Mouse (Mus musculus): ENCODE results near the gene 1700012B07Rik.

The 1700012B07Rik gene

GRCm38 (mm10) chr11:109827946-109828345 lies at the start of gene 1700012B07Rik:
1700012B07Rik (minus strand) TSS chr11:109828046.
- no peak for DNase-seq

GRCm38 (mm10) chr11:109876767-109877166 lies 48.9 kb upstream of the 1700012B07Rik start:
- DNase-seq: no peak

- no peak for DNase-seq
Observed at GRCm38 (mm10) chr11:109875834-109876233, 48.0 kb upstream of the 1700012B07Rik start.

- DNase-seq: no peak
Observed at GRCm38 (mm10) chr11:109875525-109875802, 47.6 kb upstream of the 1700012B07Rik start.

GRCm38 (mm10) chr11:109874651-109875524 lies 47.0 kb upstream of the 1700012B07Rik start:
- no peak for DNase-seq

- DNase-seq: no peak
Observed at GRCm38 (mm10) chr11:109873852-109874610, 46.2 kb upstream of the 1700012B07Rik start.

GRCm38 (mm10) chr11:109873161-109873775 lies 45.4 kb upstream of the 1700012B07Rik start:
- peak; percentile 21 for DNase-seq

GRCm38 (mm10) chr11:109872674-109873073 lies 44.8 kb upstream of the 1700012B07Rik start:
- no peak for DNase-seq

- no peak for DNase-seq
Observed at GRCm38 (mm10) chr11:109872056-109872455, 44.2 kb upstream of the 1700012B07Rik start.

GRCm38 (mm10) chr11:109867861-109868260 lies 40.0 kb upstream of the 1700012B07Rik start:
- DNase-seq: no peak

- no peak for DNase-seq
Observed at GRCm38 (mm10) chr11:109866537-109867160, 38.8 kb upstream of the 1700012B07Rik start.

GRCm38 (mm10) chr11:109865526-109865925 lies 37.7 kb upstream of the 1700012B07Rik start:
- no peak for DNase-seq

- no peak for DNase-seq
Observed at GRCm38 (mm10) chr11:109863951-109864350, 36.1 kb upstream of the 1700012B07Rik start.

- peak; percentile 41 for DNase-seq
Observed at GRCm38 (mm10) chr11:109863194-109863746, 35.4 kb upstream of the 1700012B07Rik start.

GRCm38 (mm10) chr11:109860508-109860907 lies 32.7 kb upstream of the 1700012B07Rik start:
- DNase-seq: peak; percentile 69

GRCm38 (mm10) chr11:109859939-109860469 lies 32.2 kb upstream of the 1700012B07Rik start:
- DNase-seq: no peak

- DNase-seq: no peak
Observed at GRCm38 (mm10) chr11:109859441-109859840, 31.6 kb upstream of the 1700012B07Rik start.

GRCm38 (mm10) chr11:109857086-109857485 lies 29.2 kb upstream of the 1700012B07Rik start:
- no peak for DNase-seq

- no peak for DNase-seq
Observed at GRCm38 (mm10) chr11:109854056-109854455, 26.2 kb upstream of the 1700012B07Rik start.

- DNase-seq: no peak
Observed at GRCm38 (mm10) chr11:109853228-109853966, 25.6 kb upstream of the 1700012B07Rik start.

GRCm38 (mm10) chr11:109851996-109852395 lies 24.1 kb upstream of the 1700012B07Rik start:
- no peak for DNase-seq

- no peak for DNase-seq
Observed at GRCm38 (mm10) chr11:109846343-109846742, 18.5 kb upstream of the 1700012B07Rik start.

Measured in cerebellum, adult 8-10 months (tissue).